Mouse (Mus musculus) liver, embryonic 12.5 days (tissue): ENCODE measurements around the gene Cd28. TPM values are rescaled to one million over a fixed set of nuclear protein-coding genes. Genes with fewer than 3 reads are reported as not detected.
"Not testable (repeated sequence)": the region's sequence is repeated elsewhere in the genome, so short reads cannot be mapped to it uniquely, and the experiment has no call there.

Experiments
- ATAC-seq: fragments of 200-750 bp; cut with Nextera tagmentation; 2 replicates; pipeline ENCODE4 v1.8.0; 2017; ENCODE audit warnings: moderate number of reproducible peaks, mild to moderate bottlenecking, moderate library complexity
- H3K27ac ChIP-seq: fragments of 300-500 bp; sonication (generic); 2 replicates; pipeline ENCODE4 v1.5.1; 2016; ENCODE audit warnings: mild to moderate bottlenecking
- H3K27me3 ChIP-seq: fragments of 300-500 bp; sonication (generic); replicated peaks from 2 replicates; pipeline ENCODE4 v1.6.1; 2016; ENCODE audit warnings: mild to moderate bottlenecking, moderate library complexity
- H3K36me3 ChIP-seq: fragments of 300-500 bp; sonication (generic); 2 replicates; pipeline ENCODE4 v1.6.1; 2016; ENCODE audit warnings: mild to moderate bottlenecking, moderate library complexity
- H3K4me1 ChIP-seq: fragments of 300-500 bp; sonication (generic); 2 replicates; pipeline ENCODE4 v1.6.1; 2016
- H3K4me2 ChIP-seq: fragments of 300-500 bp; sonication (generic); 2 replicates; pipeline ENCODE4 v1.6.1; 2016; ENCODE audit warnings: mild to moderate bottlenecking, moderate library complexity
- H3K4me3 ChIP-seq: fragments of 300-500 bp; sonication (generic); 2 replicates; pipeline ENCODE4 v1.5.1; 2016; ENCODE audit warnings: mild to moderate bottlenecking, moderate library complexity
- H3K9ac ChIP-seq: fragments of 300-500 bp; sonication (generic); 2 replicates; pipeline ENCODE4 v1.6.1; 2016; ENCODE audit warnings: mild to moderate bottlenecking, moderate library complexity
- H3K9me3 ChIP-seq: fragments of 300-500 bp; sonication (generic); replicated peaks from 2 replicates; pipeline ENCODE4 v1.6.1; 2016; ENCODE audit warnings: mild to moderate bottlenecking, moderate library complexity
- WGBS: fragments of 180-500 bp; shearing (Covaris S2); methylation state at CpG from one replicate; pipeline ENCODE4 v1.1.7; 2016; ENCODE audit not compliant: insufficient replicate concordance; 5-methylcytosine and 5-hydroxymethylcytosine counted together
- polyA plus RNA-seq: library from polyadenylated mRNA; unstranded; fragments of >200 nt; fragmentation: Nextera tagmentation; extraction: Ambion mirVana; gene quantifications from 2 replicates; pipeline ENCODE4 v1.2.1, GENCODE M21; 2016

Cd28 gene
- polyA plus RNA-seq, 1 experiment from 2014 or later: 0.12 TPM

GRCm38 (mm10) chr1:60805178-60805577 is 88.6 kb downstream of the Cd28 start:
- no peak for ATAC-seq
- no peak overlapping the region for H3K27ac ChIP-seq
- H3K27me3 ChIP-seq: no peaks in the 10 kb centered on the region
- H3K9ac ChIP-seq: no peak overlapping the region
- no peaks in the 10 kb centered on the region for H3K36me3 ChIP-seq
- H3K4me3 ChIP-seq: no peak overlapping the region
- no peaks in the 10 kb centered on the region for H3K9me3 ChIP-seq
- H3K4me2 ChIP-seq: no peak overlapping the region
- no peaks in the 10 kb centered on the region for H3K4me1 ChIP-seq
- WGBS: 50% methylated on average over 1 of the region's 1 CpGs

GRCm38 (mm10) chr1:60807748-60808147 is 91.1 kb downstream of the Cd28 start:
- H3K4me1 ChIP-seq: no peaks in the 10 kb centered on the region
- WGBS: 83% methylated on average over 1 of the region's 1 CpGs
- H3K27me3 ChIP-seq: no peaks in the 10 kb centered on the region
- H3K9me3 ChIP-seq: no peaks in the 10 kb centered on the region
- H3K9ac ChIP-seq: no peak overlapping the region
- H3K4me2 ChIP-seq: no peak overlapping the region
- ATAC-seq: no peak
- no peaks in the 10 kb centered on the region for H3K36me3 ChIP-seq
- H3K4me3 ChIP-seq: no peak overlapping the region
- H3K27ac ChIP-seq: no peak overlapping the region

- Histone ChIP-seq H3K27me3 (no peaks in the 10 kb centered on the region), H3K36me3 (no peaks in the 10 kb centered on the region), H3K4me2 (no peak overlapping the region), H3K9me3 (no peaks in the 10 kb centered on the region), H3K9ac (no peak overlapping the region), H3K27ac (no peak overlapping the region), H3K4me1 (no peaks in the 10 kb centered on the region), H3K4me3 (no peak overlapping the region)
- ATAC-seq: no peak
- WGBS: 70% methylated on average over 2 of the region's 2 CpGs
Measured at GRCm38 (mm10) chr1:60808466-60808865, 91.9 kb downstream of the Cd28 start.

GRCm38 (mm10) chr1:60809166-60809565 is 92.6 kb downstream of the Cd28 start:
- Histone ChIP-seq H3K9ac (no peak overlapping the region), H3K4me3 (no peak overlapping the region), H3K27me3 (no peaks in the 10 kb centered on the region), H3K4me1 (no peaks in the 10 kb centered on the region), H3K27ac (no peak overlapping the region), H3K36me3 (no peaks in the 10 kb centered on the region), H3K4me2 (no peak overlapping the region), H3K9me3 (no peaks in the 10 kb centered on the region)
- ATAC-seq: no peak
- WGBS: 69% methylated on average over 12 of the region's 12 CpGs

GRCm38 (mm10) chr1:60810821-60811220 is 94.2 kb downstream of the Cd28 start:
- Histone ChIP-seq H3K4me1 (no peaks in the 10 kb centered on the region), H3K27ac (no peak overlapping the region), H3K4me2 (no peak overlapping the region), H3K9me3 (no peaks in the 10 kb centered on the region), H3K4me3 (no peak overlapping the region), H3K36me3 (no peaks in the 10 kb centered on the region), H3K27me3 (no peaks in the 10 kb centered on the region), H3K9ac (no peak overlapping the region)
- ATAC-seq: no peak

- no peak overlapping the region for H3K4me3 ChIP-seq
- H3K4me1 ChIP-seq: no peaks in the 10 kb centered on the region
- no peaks in the 10 kb centered on the region for H3K9me3 ChIP-seq
- ATAC-seq: no peak
- no peak overlapping the region for H3K9ac ChIP-seq
- H3K27ac ChIP-seq: no peak overlapping the region
- H3K4me2 ChIP-seq: no peak overlapping the region
- no peaks in the 10 kb centered on the region for H3K27me3 ChIP-seq
- WGBS: 21% methylated on average over 1 of the region's 1 CpGs
- H3K36me3 ChIP-seq: no peaks in the 10 kb centered on the region
Measured at GRCm38 (mm10) chr1:60811998-60812397, 95.4 kb downstream of the Cd28 start.

GRCm38 (mm10) chr1:60813411-60813810 is 96.8 kb downstream of the Cd28 start:
- ATAC-seq: no peak

GRCm38 (mm10) chr1:60815912-60816311 is 99.3 kb downstream of the Cd28 start:
- Histone ChIP-seq H3K27me3 (no peaks in the 10 kb centered on the region), H3K27ac (no peak overlapping the region), H3K9ac (no peak overlapping the region), H3K36me3 (no peaks in the 10 kb centered on the region), H3K9me3 (no peaks in the 10 kb centered on the region), H3K4me2 (no peak overlapping the region), H3K4me3 (no peak overlapping the region), H3K4me1 (no peaks in the 10 kb centered on the region)
- ATAC-seq: no peak
- WGBS: 85% methylated on average over 6 of the region's 6 CpGs

More at GRCm38 (mm10) chr1:60813411-60813810, 96.8 kb downstream of the Cd28 start:
- H3K4me3 ChIP-seq: no peak overlapping the region
- H3K9ac ChIP-seq: no peak overlapping the region
- H3K9me3 ChIP-seq: no peaks in the 10 kb centered on the region
- no peaks in the 10 kb centered on the region for H3K4me1 ChIP-seq
- WGBS: 45% methylated on average over 2 of the region's 2 CpGs
- no peaks in the 10 kb centered on the region for H3K27me3 ChIP-seq
- H3K4me2 ChIP-seq: no peak overlapping the region
- no peak overlapping the region for H3K27ac ChIP-seq
- H3K36me3 ChIP-seq: no peaks in the 10 kb centered on the region

- 68% methylated on average over 4 of the region's 4 CpGs for WGBS
- ATAC-seq, H3K36me3 ChIP-seq: not testable (repeated sequence)
Measured at GRCm38 (mm10) chr1:60818491-60818890, 101.9 kb downstream of the Cd28 start.

GRCm38 (mm10) chr1:60819993-60820392 is 103.4 kb downstream of the Cd28 start:
- Histone ChIP-seq H3K4me3 (no peak overlapping the region), H3K27ac (no peak overlapping the region), H3K4me1 (no peaks in the 10 kb centered on the region)

More at GRCm38 (mm10) chr1:60818491-60818890, 101.9 kb downstream of the Cd28 start:
- not testable (repeated sequence) for H3K9me3 ChIP-seq, H3K4me2 ChIP-seq, H3K27ac ChIP-seq, H3K9ac ChIP-seq, H3K4me1 ChIP-seq, H3K4me3 ChIP-seq, H3K27me3 ChIP-seq

GRCm38 (mm10) chr1:60820981-60821380 is 104.4 kb downstream of the Cd28 start:
- H3K9me3 ChIP-seq: no peaks in the 10 kb centered on the region
- no peak overlapping the region for H3K4me3 ChIP-seq
- no peak overlapping the region for H3K4me2 ChIP-seq
- no peak for ATAC-seq
- no peak overlapping the region for H3K27ac ChIP-seq
- no peak overlapping the region for H3K9ac ChIP-seq
- H3K36me3 ChIP-seq: no peaks in the 10 kb centered on the region
- no peaks in the 10 kb centered on the region for H3K4me1 ChIP-seq
- no peaks in the 10 kb centered on the region for H3K27me3 ChIP-seq
- 50% methylated on average over 2 of the region's 2 CpGs for WGBS

More at GRCm38 (mm10) chr1:60819993-60820392, 103.4 kb downstream of the Cd28 start:
- 82% methylated on average over 2 of the region's 2 CpGs for WGBS
- no peak overlapping the region for H3K9ac ChIP-seq
- no peaks in the 10 kb centered on the region for H3K27me3 ChIP-seq
- no peak overlapping the region for H3K4me2 ChIP-seq
- ATAC-seq: no peak
- H3K36me3 ChIP-seq: no peaks in the 10 kb centered on the region
- no peaks in the 10 kb centered on the region for H3K9me3 ChIP-seq

DNA sequence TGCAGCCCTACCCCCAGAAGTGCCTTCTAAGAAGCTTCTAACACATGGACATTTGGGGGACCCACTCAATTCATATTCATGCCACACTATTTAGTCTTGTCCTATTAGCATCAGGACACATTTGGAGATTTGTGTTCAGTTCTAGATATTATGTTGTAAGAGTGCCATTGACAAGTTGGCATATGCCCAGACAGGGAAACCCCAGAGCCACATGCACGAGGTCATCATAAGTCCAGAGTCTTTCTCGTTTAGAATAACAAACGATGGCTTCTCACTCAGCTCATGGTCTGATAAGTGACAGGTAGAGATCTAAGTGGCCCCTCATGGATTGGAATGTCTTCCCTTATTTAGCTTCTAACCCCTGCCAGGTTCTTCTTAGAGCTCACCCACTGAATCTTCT is 105.0 kb downstream of the Cd28 start:
- Histone ChIP-seq H3K9ac (no peak overlapping the region), H3K9me3 (no peaks in the 10 kb centered on the region), H3K4me1 (no peaks in the 10 kb centered on the region), H3K27ac (no peak overlapping the region), H3K4me3 (no peak overlapping the region), H3K27me3 (no peaks in the 10 kb centered on the region), H3K36me3 (no peaks in the 10 kb centered on the region), H3K4me2 (no peak overlapping the region)
- no peak for ATAC-seq
- 57% methylated on average over 3 of the region's 3 CpGs for WGBS
